Mouse (Mus musculus) ovary, postnatal 14 days (tissue): ENCODE data around the gene Sh3tc1.

Source experiments
- DNase-seq: peaks from one replicate; pipeline ENCODE4 v3.0.0; 2022; ENCODE audit warnings: low spot score

The Sh3tc1 gene

GRCm38 (mm10) chr5:35739536-35740278, at the start of gene Sh3tc1:
Gene Sh3tc1 (minus strand): TSS chr5:35739987.
- no peak for DNase-seq

GRCm38 (mm10) chr5:35788719-35789118, 48.9 kb upstream of the Sh3tc1 start:
- no peak for DNase-seq

GRCm38 (mm10) chr5:35787847-35788246, 48.1 kb upstream of the Sh3tc1 start:
- DNase-seq, result no peak

GRCm38 (mm10) chr5:35785853-35786252, 46.1 kb upstream of the Sh3tc1 start:
- DNase-seq, result no peak

GRCm38 (mm10) chr5:35782648-35783180, 42.9 kb upstream of the Sh3tc1 start:
- DNase-seq, result no peak

GRCm38 (mm10) chr5:35781116-35781515, 41.3 kb upstream of the Sh3tc1 start:
- no peak for DNase-seq

GRCm38 (mm10) chr5:35774137-35774424, 34.3 kb upstream of the Sh3tc1 start:
- DNase-seq, result no peak

- no peak for DNase-seq
Observed at GRCm38 (mm10) chr5:35773274-35774136, 33.7 kb upstream of the Sh3tc1 start.

GRCm38 (mm10) chr5:35770891-35771663, 31.3 kb upstream of the Sh3tc1 start:
- no peak for DNase-seq

- no peak for DNase-seq
Observed at GRCm38 (mm10) chr5:35770246-35770645, 30.5 kb upstream of the Sh3tc1 start.

- DNase-seq, result no peak
Observed at GRCm38 (mm10) chr5:35768997-35769396, 29.2 kb upstream of the Sh3tc1 start.

- DNase-seq, result no peak
Observed at GRCm38 (mm10) chr5:35768525-35768924, 28.7 kb upstream of the Sh3tc1 start.

- no peak for DNase-seq
Observed at GRCm38 (mm10) chr5:35765909-35766308, 26.1 kb upstream of the Sh3tc1 start.

GRCm38 (mm10) chr5:35762850-35763249, 23.1 kb upstream of the Sh3tc1 start:
- no peak for DNase-seq

GRCm38 (mm10) chr5:35762388-35762787, 22.6 kb upstream of the Sh3tc1 start:
- DNase-seq, result no peak

- DNase-seq, result no peak
Observed at GRCm38 (mm10) chr5:35761323-35761722, 21.5 kb upstream of the Sh3tc1 start.

- no peak for DNase-seq
Observed at GRCm38 (mm10) chr5:35758081-35759053, 18.6 kb upstream of the Sh3tc1 start.

- peak; percentile 73 for DNase-seq
Observed at GRCm38 (mm10) chr5:35757639-35758001, 17.8 kb upstream of the Sh3tc1 start, which contains the start of gene Ablim2. Gene Ablim2 (plus strand): TSS chr5:35757880.

- no peak for DNase-seq
Observed at GRCm38 (mm10) chr5:35756997-35757638, 17.3 kb upstream of the Sh3tc1 start.

- no peak for DNase-seq
Observed at GRCm38 (mm10) chr5:35756020-35756419, 16.2 kb upstream of the Sh3tc1 start.
